In the genomic region with DNA sequence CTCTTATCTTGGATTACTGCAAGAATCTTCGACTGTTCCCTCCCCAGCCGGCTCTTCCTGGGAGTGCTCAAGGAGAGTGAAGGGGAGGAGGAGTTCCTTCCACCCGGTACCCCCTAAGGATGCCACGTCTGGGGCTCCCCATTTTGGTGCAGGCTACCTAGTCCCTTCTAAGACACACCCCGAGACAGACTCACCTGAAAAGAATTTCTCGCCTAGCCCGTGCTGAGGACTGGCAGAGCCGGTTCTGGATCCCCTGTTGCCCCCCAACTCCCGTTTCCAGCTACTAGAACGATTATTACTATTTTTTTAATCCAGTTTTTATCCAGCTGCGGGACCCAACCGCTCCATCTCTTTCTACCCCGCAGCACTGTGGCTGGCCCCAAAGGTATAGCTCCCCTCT, we compare ENCODE assay signal across 11 mouse cellular contexts. TPM values are rescaled to one million over a fixed set of nuclear protein-coding genes. Genes with fewer than 3 reads are reported as not detected.
DNase-seq lines count a peak whose midpoint lies in the region; ATAC-seq and TF ChIP-seq lines count a peak whose summit lies in the region.
"Had no signal": no experiment of that assay in that cellular context is flagged by ENCODE, and none has a peak within 500 bp of the region (broad histone marks: within the 10 kb centered on the region; RNA-seq: fewer than 3 reads in every experiment).

No protein-coding gene starts in this region.

- no peak for TF ChIP-seq EP300 in lung, postnatal 0 days (IDR thresholded peaks at IDR 0.05)
- no peak for TF ChIP-seq EP300 in stomach, postnatal 0 days (optimal IDR thresholded peaks at IDR 0.05)

- no peaks in the 10 kb centered on the region; the same call in 1 of the 2 replicates for H3K4me1 ChIP-seq in lung, postnatal 0 days (ENCODE audit: insufficient read depth, low read depth, low read length)
- H3K4me1 ChIP-seq in forebrain, embryonic 16.5 days (replicated peaks; ENCODE audit: control insufficient read depth, insufficient read depth, low read length): peaks cover 12% of the 10 kb centered on the region
- peaks cover 16% of the 10 kb centered on the region for H3K4me1 ChIP-seq in limb, embryonic 15.5 days
- peaks cover 3% of the 10 kb centered on the region; the same call in 1 of the 2 replicates for H3K4me1 ChIP-seq in stomach, postnatal 0 days (replicated peaks; ENCODE audit: control insufficient read depth, insufficient read depth)

- H3K9ac ChIP-seq in lung, postnatal 0 days (replicated peaks; ENCODE audit: low read depth): no peak overlapping the region
- no peak overlapping the region for H3K9ac ChIP-seq in forebrain, embryonic 16.5 days (replicated peaks; ENCODE audit: low read depth, low read length)
- H3K9ac ChIP-seq in limb, embryonic 15.5 days: no peak overlapping the region
- peak overlapping the region; percentile 31; the same call in 1 of the 2 replicates for H3K9ac ChIP-seq in stomach, postnatal 0 days (ENCODE audit: low read length)
- H3K9ac ChIP-seq: liver, embryonic 13.5 days had no signal

- peak; percentile 30 for DNase-seq in lung, postnatal 0 days (ENCODE audit: low spot score)
- DNase-seq in lung, postnatal 10 days: no peak
- DNase-seq in stomach, postnatal 0 days (ENCODE audit: low spot score): no peak
- no peak for DNase-seq in left cerebral cortex, postnatal 36 days (ENCODE audit: low spot score in 2 of 2)
- DNase-seq: cerebellum, adult 18-20 months; liver, embryonic 13.5 days; thymus, postnatal 36 days had no signal

- peak; percentile 51 for ATAC-seq in lung, postnatal 0 days
- no peak for ATAC-seq in forebrain, embryonic 16.5 days
- ATAC-seq in limb, embryonic 15.5 days (ENCODE audit: insufficient number of reproducible peaks, low FRiP score, low TSS enrichment, low read depth): no peak
- ATAC-seq in stomach, postnatal 0 days (ENCODE audit: low FRiP score, low TSS enrichment): no peak
- ATAC-seq in megakaryocyte-erythroid progenitor cell, adult 5-6 weeks (replicated peaks; ENCODE audit: low FRiP score, low TSS enrichment, poor library complexity, severe bottlenecking): no peak

- H3K9me3 ChIP-seq in lung, postnatal 0 days (ENCODE audit: low read length): no peaks in the 10 kb centered on the region
- no peaks in the 10 kb centered on the region for H3K9me3 ChIP-seq in forebrain, embryonic 16.5 days (ENCODE audit: control insufficient read depth, low read length)
- H3K9me3 ChIP-seq in limb, embryonic 15.5 days: no peaks in the 10 kb centered on the region
- H3K9me3 ChIP-seq in stomach, postnatal 0 days (ENCODE audit: control insufficient read depth, low read length): no peaks in the 10 kb centered on the region
- H3K9me3 ChIP-seq: liver, embryonic 13.5 days had no signal

- H3K27me3 ChIP-seq in lung, postnatal 0 days (replicated peaks; ENCODE audit: insufficient read depth, low read length): peaks cover 13% of the 10 kb centered on the region
- peaks cover 38% of the 10 kb centered on the region for H3K27me3 ChIP-seq in forebrain, embryonic 16.5 days (replicated peaks; ENCODE audit: control insufficient read depth, insufficient read depth, low read length)
- H3K27me3 ChIP-seq in limb, embryonic 15.5 days: peaks cover 77% of the 10 kb centered on the region
- peaks cover 11% of the 10 kb centered on the region; the same call in 1 of the 2 replicates for H3K27me3 ChIP-seq in stomach, postnatal 0 days (ENCODE audit: control insufficient read depth, insufficient read depth, low read length)

- H3K36me3 ChIP-seq in lung, postnatal 0 days (ENCODE audit: insufficient read depth, low read length): no peaks in the 10 kb centered on the region
- no peaks in the 10 kb centered on the region for H3K36me3 ChIP-seq in forebrain, embryonic 16.5 days (ENCODE audit: control insufficient read depth, insufficient read depth)
- H3K36me3 ChIP-seq in limb, embryonic 15.5 days: no peaks in the 10 kb centered on the region
- no peaks in the 10 kb centered on the region for H3K36me3 ChIP-seq in stomach, postnatal 0 days (ENCODE audit: control insufficient read depth, insufficient read depth, low read length)
- H3K36me3 ChIP-seq: liver, embryonic 13.5 days had no signal

- WGBS in lung, postnatal 0 days: 1% methylated on average over 13 of the region's 13 CpGs
- WGBS in forebrain, embryonic 16.5 days: 3% methylated on average over 13 of the region's 13 CpGs
- 0% methylated on average over 13 of the region's 13 CpGs for WGBS in limb, embryonic 15.5 days
- WGBS in stomach, postnatal 0 days: 3% methylated on average over 13 of the region's 13 CpGs

- peak overlapping the region; percentile 14 for H3K4me3 ChIP-seq in lung, postnatal 0 days (ENCODE audit: low read depth, low read length)
- H3K4me3 ChIP-seq in forebrain, embryonic 16.5 days (replicated peaks; ENCODE audit: low read length): peak overlapping the region; percentile 22
- peak overlapping the region; percentile 33 for H3K4me3 ChIP-seq in limb, embryonic 15.5 days
- peak overlapping the region; percentile 30 for H3K4me3 ChIP-seq in stomach, postnatal 0 days (ENCODE audit: low read depth, low read length)
- H3K4me3 ChIP-seq: liver, embryonic 13.5 days had no signal

- intact Hi-C loops in left cerebral cortex, postnatal 36 days (cut with DNase I): no loop called here

- TF ChIP-seq CTCF in lung, postnatal 0 days (IDR thresholded peaks at IDR 0.05): no peak
- no peak for TF ChIP-seq CTCF in stomach, postnatal 0 days (IDR thresholded peaks at IDR 0.05; ENCODE audit: low read depth)

- peak overlapping the region; percentile 52 for H3K4me2 ChIP-seq in lung, postnatal 0 days (replicated peaks; ENCODE audit: low read depth, low read length)
- H3K4me2 ChIP-seq in forebrain, embryonic 16.5 days (ENCODE audit: low read length): peak overlapping the region; percentile 42
- H3K4me2 ChIP-seq in limb, embryonic 15.5 days: peak overlapping the region; percentile 41
- peak overlapping the region; percentile 46 for H3K4me2 ChIP-seq in stomach, postnatal 0 days (replicated peaks; ENCODE audit: low read depth)

- no peak overlapping the region for H3K27ac ChIP-seq in lung, postnatal 0 days (ENCODE audit: low read length)
- no peak overlapping the region for H3K27ac ChIP-seq in forebrain, embryonic 16.5 days (ENCODE audit: low read length)
- H3K27ac ChIP-seq in limb, embryonic 15.5 days: peak overlapping the region; percentile 81
- peak overlapping the region; percentile 53; the same call in 1 of the 2 replicates for H3K27ac ChIP-seq in stomach, postnatal 0 days (replicated peaks)
- H3K27ac ChIP-seq: liver, embryonic 13.5 days had no signal

RNA-seq across cellular contexts. Expression of gene Gjb3, which starts 0.9 kb away (rescaled TPM):
- polyA plus RNA-seq in lung, postnatal 0 days (2015; fragmentation: Nextera tagmentation; extraction: Ambion mirVana): 2.9 and 3.3 TPM in 2 replicates
- not detected in 2 replicates for polyA plus RNA-seq in forebrain, embryonic 16.5 days (2015; fragmentation: Nextera tagmentation; extraction: Ambion mirVana)
- polyA plus RNA-seq in limb, embryonic 15.5 days (2015; fragmentation: Nextera tagmentation; extraction: Ambion mirVana): 20.8 and 23.1 TPM in 2 replicates
- 15.1 and 15.5 TPM in 2 replicates for polyA plus RNA-seq in stomach, postnatal 0 days (2015; fragmentation: Nextera tagmentation; extraction: Ambion mirVana)
- total RNA-seq in left cerebral cortex, postnatal 36 days (2021): not detected
- not detected in 2 replicates for total RNA-seq in megakaryocyte-erythroid progenitor cell, adult 5-6 weeks (2014; fragmentation: Nextera tagmentation)
- not detected in 2 replicates for total RNA-seq in megakaryocyte-erythroid progenitor cell, adult 5-6 weeks (2017)
- total RNA-seq: gastrocnemius, postnatal 4 days had no signal

RNA-seq across cellular contexts. Expression of gene Gja4, which starts 15.9 kb away (rescaled TPM):
- 56.9 and 58.3 TPM in 2 replicates for polyA plus RNA-seq in lung, postnatal 0 days (2015; fragmentation: Nextera tagmentation; extraction: Ambion mirVana)
- 13.3 and 16.4 TPM in 2 replicates for polyA plus RNA-seq in forebrain, embryonic 16.5 days (2015; fragmentation: Nextera tagmentation; extraction: Ambion mirVana)
- polyA plus RNA-seq in limb, embryonic 15.5 days (2015; fragmentation: Nextera tagmentation; extraction: Ambion mirVana): 16.7 and 23.5 TPM in 2 replicates
- polyA plus RNA-seq in stomach, postnatal 0 days (2015; fragmentation: Nextera tagmentation; extraction: Ambion mirVana): 7.3 and 8.0 TPM in 2 replicates
- 1 to 10 TPM; 3.6 to 4.5 TPM for total RNA-seq in left cerebral cortex, postnatal 36 days (2021)
- not detected in 2 replicates for total RNA-seq in megakaryocyte-erythroid progenitor cell, adult 5-6 weeks (2014; fragmentation: Nextera tagmentation)
- not detected in 2 replicates for total RNA-seq in megakaryocyte-erythroid progenitor cell, adult 5-6 weeks (2017)

RNA-seq across cellular contexts. Expression of gene Gjb4, which starts 24.1 kb away (rescaled TPM):
- 0.27 and 0.31 TPM in 2 replicates for polyA plus RNA-seq in lung, postnatal 0 days (2015; fragmentation: Nextera tagmentation; extraction: Ambion mirVana)
- 0.16 TPM in 1 of 2 replicates, not detected in the other for polyA plus RNA-seq in forebrain, embryonic 16.5 days (2015; fragmentation: Nextera tagmentation; extraction: Ambion mirVana)
- polyA plus RNA-seq in limb, embryonic 15.5 days (2015; fragmentation: Nextera tagmentation; extraction: Ambion mirVana): 3.6 and 4.6 TPM in 2 replicates
- 1.7 and 2.0 TPM in 2 replicates for polyA plus RNA-seq in stomach, postnatal 0 days (2015; fragmentation: Nextera tagmentation; extraction: Ambion mirVana)
- not detected for total RNA-seq in left cerebral cortex, postnatal 36 days (2021)
- not detected in 2 replicates for total RNA-seq in megakaryocyte-erythroid progenitor cell, adult 5-6 weeks (2014; fragmentation: Nextera tagmentation)
- total RNA-seq in megakaryocyte-erythroid progenitor cell, adult 5-6 weeks (2017): not detected in 2 replicates
- total RNA-seq: gastrocnemius, postnatal 4 days had no signal
- polyA plus RNA-seq: liver, embryonic 13.5 days had no signal

RNA-seq across cellular contexts. Expression of gene Gjb5, which starts 28.2 kb away (rescaled TPM):
- polyA plus RNA-seq in lung, postnatal 0 days (2015; fragmentation: Nextera tagmentation; extraction: Ambion mirVana): 1.7 and 1.9 TPM in 2 replicates
- 0.11 and 0.14 TPM in 2 replicates for polyA plus RNA-seq in forebrain, embryonic 16.5 days (2015; fragmentation: Nextera tagmentation; extraction: Ambion mirVana)
- polyA plus RNA-seq in limb, embryonic 15.5 days (2015; fragmentation: Nextera tagmentation; extraction: Ambion mirVana): 3.8 and 4.2 TPM in 2 replicates
- 3.3 and 3.8 TPM in 2 replicates for polyA plus RNA-seq in stomach, postnatal 0 days (2015; fragmentation: Nextera tagmentation; extraction: Ambion mirVana)
- not detected for total RNA-seq in left cerebral cortex, postnatal 36 days (2021)
- not detected in 2 replicates for total RNA-seq in megakaryocyte-erythroid progenitor cell, adult 5-6 weeks (2014; fragmentation: Nextera tagmentation)
- total RNA-seq in megakaryocyte-erythroid progenitor cell, adult 5-6 weeks (2017): not detected in 2 replicates

Comparison
In these comparisons a context has a peak if more than half of its experiments do, and no peak if none do; other contexts are left out.
1. H3K27ac ChIP-seq: peak in limb, embryonic 15.5 days (single experiment) and stomach, postnatal 0 days (single experiment); none in lung, postnatal 0 days (single experiment) and forebrain, embryonic 16.5 days (single experiment).
2. Peak in every context shown above with its lines, with median percentiles within 50 percentile points of each other: H3K4me2 ChIP-seq and H3K4me3 ChIP-seq.